Mouse (Mus musculus) embryonic fibroblast, embryonic 13.5 days (primary cell): ENCODE data around the gene Cux1.

Experiments used
- CTCF ChIP-seq: IDR thresholded peaks from 2 replicates; pipeline ENCODE4 v1.5.1; 2011; ENCODE audit warnings: mild to moderate bottlenecking, control low read depth, low read length, moderate library complexity, borderline replicate concordance; ENCODE audit not compliant: insufficient read depth
- POLR2A ChIP-seq: IDR thresholded peaks from 2 replicates; pipeline ENCODE4 v1.6.1; 2011; ENCODE audit warnings: low read depth, mild to moderate bottlenecking, control low read depth, low read length, moderate library complexity

GRCm38 (mm10) chr5:136517510-136517909 is 49.8 kb downstream of the Cux1 start:
- TF ChIP-seq POLR2A: no peak
- no peak for TF ChIP-seq CTCF
